21 mouse cellular contexts compared by ENCODE assay signal in the genomic region with DNA sequence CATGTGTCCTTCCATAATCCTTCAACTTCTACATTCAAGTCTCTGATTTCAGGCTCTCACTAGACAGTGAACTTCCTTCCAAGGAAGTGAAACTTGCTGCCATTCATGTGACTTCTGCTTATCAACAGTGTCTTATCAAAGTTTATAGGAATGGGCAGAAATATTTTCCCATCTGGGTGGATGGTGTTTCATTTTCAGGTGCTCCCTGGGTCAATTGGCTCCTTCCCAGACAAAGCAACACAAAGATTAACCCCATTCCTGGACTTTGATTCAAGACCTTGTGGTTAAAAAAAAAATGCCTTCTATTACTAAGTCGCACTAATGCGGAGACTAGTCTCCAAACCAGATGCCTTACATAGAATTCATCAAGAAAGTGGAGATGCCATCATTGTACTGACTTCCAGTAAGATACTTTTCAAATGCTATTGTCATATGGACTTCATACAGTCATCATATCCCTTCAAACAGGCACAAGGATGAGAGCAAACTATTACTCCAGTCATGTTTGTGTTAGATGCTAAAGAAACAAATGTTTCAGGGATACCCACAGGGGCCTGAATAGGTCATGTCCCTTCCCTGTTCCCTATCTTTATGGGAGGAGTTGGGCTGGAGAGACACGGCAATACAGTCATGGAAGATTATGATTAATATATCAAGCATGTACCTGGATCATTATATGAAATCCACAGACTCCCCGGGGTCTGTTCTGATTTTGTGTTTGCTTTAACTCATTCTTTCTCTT. TPM values are rescaled to one million over a fixed set of nuclear protein-coding genes. Genes with fewer than 3 reads are reported as not detected.
DNase-seq lines count a peak whose midpoint lies in the region; ATAC-seq and TF ChIP-seq lines count a peak whose summit lies in the region.
"Had no signal": no experiment of that assay in that cellular context is flagged by ENCODE, and none has a peak within 500 bp of the region (broad histone marks: within the 10 kb centered on the region; RNA-seq: fewer than 3 reads in every experiment).

No protein-coding gene starts in this region.

- no peak for ATAC-seq in liver, embryonic 11.5 days (replicated peaks; ENCODE audit: low FRiP score)
- ATAC-seq in intestine, embryonic 16.5 days = peak; percentile 80
- ATAC-seq in hindbrain, embryonic 13.5 days (ENCODE audit: low FRiP score) = no peak
- ATAC-seq: hindbrain, postnatal 0 days had no signal

- no peak overlapping the region for H3K4me2 ChIP-seq in liver, embryonic 11.5 days
- peak overlapping the region; percentile 33 for H3K4me2 ChIP-seq in intestine, embryonic 16.5 days (ENCODE audit: low read depth, low read length)
- no peak overlapping the region for H3K4me2 ChIP-seq in hindbrain, embryonic 13.5 days
- H3K4me2 ChIP-seq: forebrain, embryonic 12.5 days; limb, embryonic 15.5 days; lung, embryonic 15.5 days had no signal

- H3K27me3 ChIP-seq in liver, adult 2 months (ENCODE audit: control insufficient read depth, insufficient read depth, low read length) = no peaks in the 10 kb centered on the region
- no peaks in the 10 kb centered on the region for H3K27me3 ChIP-seq in liver, embryonic 11.5 days (replicated peaks; ENCODE audit: control insufficient read depth, insufficient read depth, low read length)
- no peaks in the 10 kb centered on the region for H3K27me3 ChIP-seq in intestine, embryonic 16.5 days (replicated peaks; ENCODE audit: control insufficient read depth, insufficient read depth, low read length)
- no peaks in the 10 kb centered on the region for H3K27me3 ChIP-seq in small intestine, adult 2 months (ENCODE audit: control insufficient read depth, insufficient read depth, low read length)
- H3K27me3 ChIP-seq in hindbrain, embryonic 13.5 days = no peaks in the 10 kb centered on the region
- H3K27me3 ChIP-seq: forebrain, embryonic 12.5 days; limb, embryonic 15.5 days; lung, embryonic 15.5 days had no signal

- peaks cover 30% of the 10 kb centered on the region for H3K4me1 ChIP-seq in liver, adult 2 months (ENCODE audit: control insufficient read depth, insufficient read depth, low read length)
- no peaks in the 10 kb centered on the region for H3K4me1 ChIP-seq in liver, embryonic 11.5 days (replicated peaks; ENCODE audit: control insufficient read depth, insufficient read depth, low read length)
- no peaks in the 10 kb centered on the region for H3K4me1 ChIP-seq in intestine, embryonic 16.5 days (ENCODE audit: control insufficient read depth, insufficient read depth, low read length)
- H3K4me1 ChIP-seq in small intestine, adult 2 months (ENCODE audit: control insufficient read depth, insufficient read depth, insufficient read length, low read length) = no peaks in the 10 kb centered on the region; the same call in 1 of the 2 replicates
- H3K4me1 ChIP-seq in hindbrain, embryonic 13.5 days (replicated peaks) = no peaks in the 10 kb centered on the region
- H3K4me1 ChIP-seq: forebrain, embryonic 12.5 days; limb, embryonic 15.5 days; lung, embryonic 15.5 days had no signal

- peak overlapping the region; percentile 30 for H3K4me3 ChIP-seq in liver, adult 2 months (ENCODE audit: insufficient read depth, low read depth, low read length)
- no peak overlapping the region for H3K4me3 ChIP-seq in liver, embryonic 11.5 days (ENCODE audit: low read depth, low read length)
- H3K4me3 ChIP-seq in intestine, embryonic 16.5 days (ENCODE audit: low read length) = no peak overlapping the region
- no peak overlapping the region for H3K4me3 ChIP-seq in small intestine, adult 2 months (ENCODE audit: low read depth, low read length)
- H3K4me3 ChIP-seq in hindbrain, embryonic 13.5 days = no peak overlapping the region
- H3K4me3 ChIP-seq: forebrain, embryonic 12.5 days; limb, embryonic 15.5 days; lung, embryonic 15.5 days had no signal

- H3K9ac ChIP-seq in liver, adult 2 months (ENCODE audit: low read depth, low read length) = peak overlapping the region; percentile 50
- no peak overlapping the region for H3K9ac ChIP-seq in liver, embryonic 11.5 days (ENCODE audit: low read depth, low read length)
- no peak overlapping the region for H3K9ac ChIP-seq in intestine, embryonic 16.5 days (ENCODE audit: low read depth, low read length)
- no peak overlapping the region for H3K9ac ChIP-seq in hindbrain, embryonic 13.5 days
- H3K9ac ChIP-seq: forebrain, embryonic 12.5 days; limb, embryonic 15.5 days; lung, embryonic 15.5 days had no signal

- peak overlapping the region; percentile 90 for H3K27ac ChIP-seq in liver, adult 2 months (replicated peaks; ENCODE audit: insufficient read depth, low read depth, low read length)
- no peak overlapping the region for H3K27ac ChIP-seq in liver, embryonic 11.5 days (ENCODE audit: low read depth, low read length)
- H3K27ac ChIP-seq in intestine, embryonic 16.5 days (ENCODE audit: low read length) = peak overlapping the region; percentile 84
- H3K27ac ChIP-seq in small intestine, adult 2 months (ENCODE audit: insufficient read depth, low read depth, low read length) = peak overlapping the region; percentile 84
- H3K27ac ChIP-seq in hindbrain, embryonic 13.5 days = no peak overlapping the region
- H3K27ac ChIP-seq: forebrain, embryonic 12.5 days; hindbrain, postnatal 0 days; limb, embryonic 15.5 days; lung, embryonic 15.5 days had no signal

- H3K9me3 ChIP-seq in liver, embryonic 11.5 days (ENCODE audit: control insufficient read depth, low read length) = no peaks in the 10 kb centered on the region
- H3K9me3 ChIP-seq in intestine, embryonic 16.5 days (ENCODE audit: control insufficient read depth, low read length) = no peaks in the 10 kb centered on the region
- H3K9me3 ChIP-seq in hindbrain, embryonic 13.5 days = no peaks in the 10 kb centered on the region
- H3K9me3 ChIP-seq: forebrain, embryonic 12.5 days; G1E; limb, embryonic 15.5 days; lung, embryonic 15.5 days had no signal

- 16% methylated on average over 4 of the region's 4 CpGs for WGBS in liver, adult 2 months
- 76% methylated on average over 4 of the region's 4 CpGs for WGBS in liver, embryonic 11.5 days
- 65% methylated on average over 4 of the region's 4 CpGs for WGBS in intestine, embryonic 16.5 days
- WGBS in small intestine, adult 2 months = 34% methylated on average over 4 of the region's 4 CpGs
- WGBS in hindbrain, embryonic 13.5 days = 81% methylated on average over 4 of the region's 4 CpGs

- TF ChIP-seq CTCF in liver, adult 2 months (IDR thresholded peaks at IDR 0.05; ENCODE audit: low read depth, low read length) = no peak
- TF ChIP-seq CTCF in small intestine, adult 2 months (IDR thresholded peaks at IDR 0.05; ENCODE audit: extremely low read depth, insufficient read length, insufficient replicate concordance, low read depth, low read length) = no peak

- H3K79me2 ChIP-seq in liver, adult 2 months (ENCODE audit: control insufficient read depth, insufficient read depth, low read length) = peaks cover 8% of the 10 kb centered on the region; the same call in 1 of the 2 replicates

- peaks cover 3% of the 10 kb centered on the region; the same call in 1 of the 2 replicates for H3K36me3 ChIP-seq in liver, adult 2 months (ENCODE audit: control insufficient read depth, insufficient read depth, low read length)
- no peaks in the 10 kb centered on the region for H3K36me3 ChIP-seq in liver, embryonic 11.5 days (ENCODE audit: control insufficient read depth, insufficient read depth, low read length)
- no peaks in the 10 kb centered on the region for H3K36me3 ChIP-seq in intestine, embryonic 16.5 days (ENCODE audit: control insufficient read depth, insufficient read depth, low read length)
- H3K36me3 ChIP-seq in small intestine, adult 2 months (ENCODE audit: control insufficient read depth, insufficient read depth, low read length) = no peaks in the 10 kb centered on the region
- no peaks in the 10 kb centered on the region for H3K36me3 ChIP-seq in hindbrain, embryonic 13.5 days
- H3K36me3 ChIP-seq: forebrain, embryonic 12.5 days; G1E; limb, embryonic 15.5 days; lung, embryonic 15.5 days had no signal

- no peak for TF ChIP-seq POLR2A in liver, adult 2 months (IDR thresholded peaks at IDR 0.05; ENCODE audit: extremely low read depth, insufficient read depth, low read length)
- no peak for TF ChIP-seq POLR2A in small intestine, adult 2 months (IDR thresholded peaks at IDR 0.05; ENCODE audit: low read depth, low read length)

- DNase-seq in liver, adult 2 months (ENCODE audit: extremely low read depth, low read depth, low spot score) = peak; percentile 94
- no peak for DNase-seq in liver, embryonic 11.5 days (ENCODE audit: low spot score)
- peak; percentile 29 for DNase-seq in NIH3T3 (ENCODE audit: low read depth)
- DNase-seq in left cerebral cortex, adult 18-20 months (ENCODE audit: low spot score in 2 of 2) = no peak
- DNase-seq in adrenal gland, adult 2 months = no peak
- DNase-seq: cerebellum, adult 2 months; heart, adult 11 months; heart, postnatal 36 days; lung, postnatal 4 days; right cerebral cortex, postnatal 4 days; thymus, postnatal 36 days had no signal

RNA-seq across cellular contexts. Expression of a gene that starts 58.3 kb away (rescaled TPM):
- total RNA-seq in liver, adult 2 months (2014; rRNA removed) = 3,703 and 3,713 TPM in 2 replicates
- 469 and 490 TPM in 2 replicates for polyA plus RNA-seq in liver, adult 2 months (2012; rRNA removed)
- polyA plus RNA-seq in liver, embryonic 11.5 days (2014; fragmentation: Nextera tagmentation; extraction: Ambion mirVana) = 77.7 and 98.5 TPM in 2 replicates
- 61.3 and 94.9 TPM in 2 replicates for polyA plus RNA-seq in intestine, embryonic 16.5 days (2015; fragmentation: Nextera tagmentation; extraction: Ambion mirVana)
- 29.8 and 131 TPM in 2 replicates for polyA plus RNA-seq in small intestine, adult 2 months (2012; rRNA removed)
- total RNA-seq in left cerebral cortex, adult 18-20 months (2021) = not detected
- total RNA-seq in adrenal gland, adult 2 months (2021) = 10 to 100 TPM in 1 of 2 experiments, under 1 TPM in 1; 0.90 to 12.2 TPM
- polyA plus RNA-seq in adrenal gland, adult 2 months (2012; rRNA removed) = 0.07 TPM in 1 of 2 replicates, not detected in the other
- polyA plus RNA-seq in hindbrain, embryonic 13.5 days (2015; fragmentation: Nextera tagmentation; extraction: Ambion mirVana) = 0.05 and 0.09 TPM in 2 replicates
- total RNA-seq: heart, postnatal 36 days; layer of hippocampus, adult 18-20 months had no signal
- polyA plus RNA-seq: forebrain, embryonic 12.5 days; G1E; hindbrain, postnatal 0 days; midbrain, postnatal 0 days had no signal

Comparison
In these comparisons a context has a peak if more than half of its experiments do, and no peak if none do; other contexts are left out.
1. DNase-seq: peak in liver, adult 2 months (single experiment) and NIH3T3 (single experiment); none in liver, embryonic 11.5 days (single experiment), left cerebral cortex, adult 18-20 months (0 of 2) and adrenal gland, adult 2 months (single experiment).
2. H3K27ac ChIP-seq: peak in liver, adult 2 months (single experiment), intestine, embryonic 16.5 days (single experiment) and small intestine, adult 2 months (single experiment); none in liver, embryonic 11.5 days (single experiment) and hindbrain, embryonic 13.5 days (single experiment).
3. RNA of a gene that starts 58.3 kb away (polyA plus RNA-seq): 469 to 490 TPM in liver, adult 2 months, 29.8 to 131 TPM in small intestine, adult 2 months, 77.7 to 98.5 TPM in liver, embryonic 11.5 days and 61.3 to 94.9 TPM in intestine, embryonic 16.5 days; 0.05 to 0.09 TPM in hindbrain, embryonic 13.5 days and 0.07 TPM in adrenal gland, adult 2 months; every median in the first group is over 10 times any median in the second.